Mouse (Mus musculus) liver (tissue): ENCODE data around the gene Meis1.

Experiments used
- DNase-seq: peaks from one replicate; pipeline ENCODE4 v3.0.0-alpha.2; 2020; ENCODE audit warnings: mixed read lengths

Meis1 gene

GRCm38 (mm10) chr11:18988637-18989263 lies 30.0 kb downstream of the Meis1 start:
- no peak for DNase-seq

- DNase-seq = no peak
These were observed 35.0 kb downstream of the Meis1 start for GRCm38 (mm10) chr11:18983813-18984212.

- no peak for DNase-seq
These were observed 35.5 kb downstream of the Meis1 start for GRCm38 (mm10) chr11:18983294-18983693.

- no peak for DNase-seq
These were observed 36.5 kb downstream of the Meis1 start for GRCm38 (mm10) chr11:18982331-18982730.

- no peak for DNase-seq
These were observed 37.4 kb downstream of the Meis1 start for GRCm38 (mm10) chr11:18981367-18981766.

DNA sequence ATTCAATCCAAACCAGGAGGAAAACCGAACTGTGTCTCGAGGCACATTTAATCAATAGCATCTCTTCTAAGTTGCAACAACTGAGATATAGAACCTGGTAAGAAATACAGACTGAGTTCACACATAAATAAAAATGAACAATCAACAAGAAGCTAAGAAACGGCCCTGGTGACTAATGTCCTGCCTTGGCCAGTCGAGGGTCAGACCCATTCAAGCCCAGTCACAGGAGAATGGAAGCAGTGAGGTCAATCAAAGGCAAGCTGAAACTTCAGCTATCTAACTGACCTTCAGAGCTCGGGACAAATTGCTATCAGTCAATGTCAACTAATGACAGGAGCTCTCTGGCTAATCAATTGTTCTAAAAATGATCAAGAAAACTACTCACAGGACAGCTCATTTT lies 38.2 kb downstream of the Meis1 start:
- no peak for DNase-seq

GRCm38 (mm10) chr11:18975087-18975486 lies 43.7 kb downstream of the Meis1 start:
- DNase-seq = no peak

- peak; percentile 25 for DNase-seq
These were observed 45.0 kb downstream of the Meis1 start for GRCm38 (mm10) chr11:18973808-18974207.

DNA sequence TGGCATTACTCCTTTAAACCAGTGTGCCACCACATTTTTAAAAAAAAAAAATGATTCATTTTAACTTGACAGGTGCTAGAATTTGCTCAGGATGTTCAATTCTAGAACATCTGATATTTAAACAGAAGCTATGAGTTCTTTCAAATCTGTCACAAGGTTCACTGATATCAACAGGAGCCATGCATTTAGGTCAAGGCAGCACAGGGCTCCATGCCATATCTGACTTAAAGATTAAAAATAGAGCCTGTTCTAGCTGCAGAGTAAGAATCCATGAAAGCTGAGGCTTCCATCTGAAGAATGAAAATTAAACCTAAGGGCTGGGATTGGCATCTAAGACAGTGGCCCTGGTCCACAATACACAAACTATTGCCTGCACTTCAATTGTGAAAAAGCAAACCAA lies 45.8 kb downstream of the Meis1 start:
- DNase-seq = no peak

DNA sequence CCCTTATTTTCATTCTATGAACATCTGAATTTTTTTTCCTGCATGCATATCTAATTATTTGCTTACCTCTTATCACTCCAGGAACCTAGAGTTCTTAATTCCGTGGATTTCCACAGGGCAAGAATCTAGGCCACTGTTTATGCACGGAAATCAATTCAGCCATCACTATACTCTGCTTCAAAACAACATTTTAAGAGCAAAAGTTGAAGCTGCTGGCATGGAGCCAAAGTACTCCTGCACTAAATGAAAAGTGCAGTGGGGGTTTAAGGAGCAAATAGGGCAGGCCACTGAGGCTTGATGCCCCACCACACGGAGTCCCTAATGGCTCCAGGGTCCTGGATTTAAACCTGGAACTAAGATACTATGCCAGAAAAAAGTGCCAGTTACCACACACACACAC lies 47.2 kb downstream of the Meis1 start:
- DNase-seq = no peak

- DNase-seq = peak; percentile 40
These were observed 48.9 kb downstream of the Meis1 start for GRCm38 (mm10) chr11:18969920-18970336.

GRCm38 (mm10) chr11:18964418-18964817 lies 54.4 kb downstream of the Meis1 start:
- DNase-seq = no peak

DNA sequence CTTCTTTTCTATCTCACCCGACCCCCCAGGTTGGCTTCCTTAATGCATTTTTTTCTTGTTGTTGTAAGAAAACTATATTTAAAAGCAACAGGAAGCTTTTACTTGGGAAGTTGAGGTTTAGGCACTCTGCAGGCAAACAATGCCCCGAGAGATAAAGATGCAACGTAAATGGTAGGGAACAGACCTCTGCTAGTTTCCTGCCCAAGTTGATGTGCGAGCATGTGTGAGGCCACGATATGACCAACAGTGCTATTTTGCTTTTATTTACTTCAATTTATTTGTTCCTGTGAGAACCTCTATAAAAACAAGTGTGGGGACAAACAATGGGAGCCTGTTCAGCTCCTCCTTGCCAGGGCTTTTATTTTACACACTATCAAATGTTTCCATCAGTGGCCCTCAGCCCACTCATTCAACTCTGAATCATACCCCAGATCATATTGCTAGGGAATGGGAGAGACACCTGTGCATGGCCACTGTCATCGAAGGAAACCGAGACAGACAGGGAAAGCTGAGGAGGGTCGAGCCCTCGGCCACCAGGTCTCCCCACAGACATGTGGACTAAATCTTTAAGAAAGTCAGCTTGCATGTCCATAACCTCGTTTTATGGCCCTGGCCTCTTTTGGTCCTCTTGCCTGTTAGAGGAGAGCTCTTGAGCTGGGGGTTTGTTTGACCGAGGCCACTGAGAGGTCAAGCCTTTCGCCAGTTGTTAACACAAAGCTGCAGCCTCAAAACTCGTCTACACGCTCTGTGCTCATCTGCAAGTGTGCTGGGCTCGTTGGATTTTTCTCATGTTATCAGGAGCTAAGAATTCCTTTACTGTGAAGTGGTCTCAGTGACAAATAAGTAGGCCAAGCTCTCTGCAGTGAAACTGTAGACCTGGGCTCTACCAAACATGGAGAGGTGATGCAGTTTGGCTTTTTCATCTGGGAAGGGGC lies 55.3 kb downstream of the Meis1 start:
- no peak for DNase-seq

- DNase-seq = no peak
These were observed 59.3 kb downstream of the Meis1 start for GRCm38 (mm10) chr11:18959465-18959864.

GRCm38 (mm10) chr11:18957805-18958770 lies 60.7 kb downstream of the Meis1 start:
- DNase-seq = peak; percentile 32

DNA sequence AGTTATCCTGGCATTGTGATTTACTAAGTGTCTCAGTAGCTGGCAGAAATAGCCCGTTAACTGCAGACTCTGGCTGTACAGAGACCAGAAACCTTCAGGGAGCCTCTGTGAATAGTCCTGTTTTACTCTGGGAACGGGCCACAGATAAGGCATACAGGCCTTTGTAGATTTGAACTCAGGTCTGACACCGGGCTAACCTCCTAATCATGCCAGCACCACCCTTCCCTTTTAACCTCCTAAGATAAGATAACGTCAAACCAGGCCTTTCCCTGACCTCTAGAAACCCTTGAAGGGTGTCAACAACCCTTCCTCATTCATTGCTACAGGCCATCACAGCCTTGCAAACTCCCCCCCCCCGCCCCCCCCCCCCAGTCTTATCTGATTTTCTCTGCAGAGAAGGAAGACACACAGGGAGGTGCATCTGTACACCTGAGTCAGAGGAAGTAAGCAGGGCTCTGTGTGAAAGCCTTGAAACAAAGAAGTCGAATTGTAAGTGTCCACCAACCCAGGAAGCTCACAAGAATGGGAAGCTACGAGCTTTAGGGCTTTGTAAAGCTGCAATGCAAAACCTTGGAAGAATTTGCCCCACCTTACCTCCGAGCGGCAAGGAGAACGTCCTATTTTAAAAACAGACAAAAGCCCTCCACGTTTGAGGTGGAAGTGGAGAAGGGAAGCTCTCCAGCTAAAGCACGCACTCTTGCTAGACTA lies 61.5 kb downstream of the Meis1 start:
- no peak for DNase-seq

DNA sequence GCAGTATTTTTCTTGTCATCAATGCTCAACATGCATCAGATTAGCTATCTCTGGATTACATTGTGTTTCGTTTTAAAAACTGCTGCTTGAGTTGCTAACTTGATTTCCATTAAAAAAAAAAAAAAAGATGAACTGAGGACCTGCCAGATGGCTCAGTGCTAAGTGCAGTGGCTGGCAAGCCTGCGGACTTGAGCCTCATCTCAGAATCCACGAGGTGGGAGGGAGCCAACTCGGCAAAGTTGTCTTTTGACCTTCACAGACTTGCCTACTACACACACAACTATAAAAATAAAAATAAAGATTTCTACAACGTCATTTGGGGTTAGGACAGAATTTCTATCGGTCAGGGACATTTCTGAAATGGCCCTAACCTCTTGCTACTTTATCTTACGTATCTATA lies 62.8 kb downstream of the Meis1 start:
- no peak for DNase-seq

DNA sequence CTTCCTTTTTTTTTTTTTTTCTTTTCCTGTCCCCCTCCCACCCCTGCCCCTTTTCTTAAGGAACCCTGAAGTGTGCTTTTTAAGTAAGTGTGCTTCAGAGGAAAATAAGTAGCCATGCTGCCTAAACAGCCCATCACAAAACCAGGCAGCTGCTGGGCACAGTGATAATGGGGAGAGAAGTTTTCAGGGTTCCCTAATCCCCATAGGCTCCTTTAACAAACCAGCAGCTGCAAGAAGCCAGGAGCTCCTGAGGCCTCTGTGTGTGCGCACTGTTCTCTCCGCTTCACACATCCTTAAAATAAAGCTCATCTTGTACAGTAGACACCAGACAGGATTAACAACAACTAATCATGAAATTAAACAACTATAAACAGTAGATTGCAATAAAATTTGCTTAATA lies 63.9 kb downstream of the Meis1 start:
- DNase-seq = no peak

DNA sequence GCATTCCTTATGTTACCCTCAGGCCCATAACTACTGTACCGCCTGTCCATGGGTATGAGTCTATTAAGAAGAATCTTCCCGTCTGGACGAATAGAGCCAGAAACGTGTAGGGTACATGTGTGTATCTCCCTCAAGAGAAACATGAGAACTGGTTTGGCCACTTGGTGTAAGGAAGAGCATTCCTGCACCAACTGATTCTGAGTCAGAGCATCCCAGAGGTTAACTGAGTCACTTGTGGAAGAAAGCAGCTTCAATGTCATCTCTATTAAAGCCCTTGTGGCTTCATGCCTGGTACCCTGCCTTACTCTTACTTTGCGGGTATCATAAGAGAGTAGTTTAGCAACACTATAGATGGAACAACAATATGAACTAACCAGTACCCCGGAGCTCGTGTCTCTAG lies 64.9 kb downstream of the Meis1 start:
- no peak for DNase-seq

DNA sequence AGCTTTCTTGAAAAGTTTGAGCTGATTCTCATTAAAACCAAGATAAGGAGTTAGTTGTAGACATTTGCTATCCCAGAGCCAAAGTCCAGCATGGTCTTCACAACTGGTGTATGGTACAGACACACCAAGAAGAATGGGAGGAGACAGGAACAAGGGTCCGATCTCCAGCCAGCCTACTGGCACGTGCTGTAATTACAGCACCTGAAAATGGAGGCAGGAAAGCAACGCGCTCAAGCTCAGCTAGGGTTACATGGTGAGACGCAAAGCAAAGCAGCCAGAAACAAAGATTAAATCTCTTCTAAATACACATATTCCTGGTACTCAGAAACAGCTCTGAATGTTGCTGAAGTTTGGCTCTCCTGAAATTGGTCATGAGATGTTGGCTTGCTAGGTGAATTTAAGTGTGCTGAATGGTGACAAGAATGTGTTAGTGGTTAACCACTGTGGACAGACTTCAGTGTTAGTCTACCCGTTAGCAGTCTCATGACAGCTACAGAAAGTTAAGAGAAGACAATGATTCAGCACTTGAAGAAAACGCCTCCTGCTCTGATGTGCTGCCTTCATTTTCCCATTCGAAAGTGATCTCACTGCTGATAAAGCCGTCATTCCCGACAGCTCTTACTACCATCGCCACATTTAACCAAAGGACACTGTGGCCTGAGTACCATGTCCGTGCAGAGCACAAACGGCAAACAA lies 70.0 kb downstream of the Meis1 start:
- DNase-seq = no peak

DNA sequence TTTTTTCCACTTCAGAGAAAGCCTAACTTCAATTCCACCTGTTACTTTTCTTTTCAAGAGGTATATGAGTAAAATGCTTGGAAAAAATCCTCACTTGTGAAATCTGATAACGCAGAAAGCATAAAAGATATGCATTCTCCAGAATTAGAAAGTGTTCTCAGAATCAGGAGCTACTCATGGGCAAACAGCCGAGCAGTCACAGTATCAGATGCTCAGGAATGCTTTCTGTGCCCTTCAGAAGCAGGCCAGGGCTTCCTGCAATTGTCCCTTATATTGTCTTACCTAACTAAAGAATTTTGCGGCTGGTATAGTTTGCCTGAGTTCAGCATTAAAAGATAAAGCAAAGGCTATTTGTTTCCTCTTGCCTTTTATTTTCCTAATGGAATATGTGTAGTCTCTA lies 71.4 kb downstream of the Meis1 start:
- no peak for DNase-seq

- no peak for DNase-seq
These were observed 73.0 kb downstream of the Meis1 start for GRCm38 (mm10) chr11:18945778-18946177.
